Mouse (Mus musculus): ENCODE data around the gene Gxylt1. TPM values are rescaled to one million over a fixed set of nuclear protein-coding genes. Genes with fewer than 3 reads are reported as not detected.
"Not testable (repeated sequence)": the region's sequence is repeated elsewhere in the genome, so short reads cannot be mapped to it uniquely, and the experiment has no call there.

Gxylt1 gene
- polyA plus RNA-seq, 1 experiment, result 0.70 TPM

DNA sequence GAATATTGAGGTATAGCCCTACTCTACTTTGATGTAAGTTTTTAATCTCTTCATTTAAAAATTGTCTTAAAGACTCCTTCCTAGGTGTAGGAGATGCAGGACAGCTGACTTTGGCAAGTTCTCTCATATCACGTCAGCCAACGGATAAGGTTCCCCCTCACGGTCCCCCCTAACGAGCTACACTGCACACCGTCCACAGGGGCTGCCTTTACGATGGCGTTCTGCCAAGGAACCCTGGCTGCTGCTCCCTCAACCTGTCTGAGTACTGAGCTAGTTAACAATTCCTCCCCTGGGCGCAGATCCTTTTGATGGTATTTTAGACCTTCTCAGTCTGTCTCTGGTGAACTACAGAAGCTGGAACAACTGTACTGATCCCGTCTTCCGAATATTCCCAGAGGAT, 31.8 kb downstream of the Gxylt1 start:
- no peak for TF ChIP-seq FLI1 (IDR thresholded peaks at IDR 0.05; ENCODE audit: low read length)
- TF ChIP-seq GATA1 (IDR thresholded peaks at IDR 0.05; ENCODE audit: borderline replicate concordance, low read length), result no peak
- Histone ChIP-seq H3K27me3 (replicated peaks) (no peaks in the 10 kb centered on the region), H3K4me3 (replicated peaks) (no peak overlapping the region), H3K9me3 (0 out of 2 replicates have a peak, but pooled peaks cover 3% of the 10 kb centered on the region), H3K4me1 (0 out of 2 replicates have a peak, but pooled peaks cover 4% of the 10 kb centered on the region), H3K36me3 (replicated peaks; ENCODE audit: low read length) (peaks cover 84% of the 10 kb centered on the region)

DNA sequence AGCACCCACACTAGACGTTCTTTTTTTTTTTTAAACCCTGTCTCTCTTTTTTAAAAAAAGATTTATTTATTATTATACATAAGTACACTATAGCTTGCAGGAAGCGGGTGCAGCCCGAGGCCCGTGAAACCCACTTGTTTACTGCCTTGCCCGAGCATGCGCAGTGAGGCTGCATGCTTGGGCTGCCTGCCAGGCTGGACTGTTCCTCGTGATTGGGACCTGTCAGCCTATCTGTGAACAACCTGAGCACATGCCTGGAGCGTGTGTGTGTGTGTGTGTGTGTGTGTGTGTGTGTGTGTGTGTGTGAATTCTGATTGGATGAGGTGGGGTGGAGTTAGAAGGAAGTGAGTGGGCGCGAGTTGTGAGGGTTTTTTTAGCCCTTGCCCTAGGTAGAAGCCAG, 38.5 kb downstream of the Gxylt1 start:
- not testable (repeated sequence) for H3K27me3 ChIP-seq (replicated peaks); H3K4me1 ChIP-seq; H3K4me3 ChIP-seq (replicated peaks)
- Histone ChIP-seq H3K9me3 (peaks cover 33% of the 10 kb centered on the region), H3K36me3 (replicated peaks; ENCODE audit: low read length) (peaks cover 32% of the 10 kb centered on the region)

DNA sequence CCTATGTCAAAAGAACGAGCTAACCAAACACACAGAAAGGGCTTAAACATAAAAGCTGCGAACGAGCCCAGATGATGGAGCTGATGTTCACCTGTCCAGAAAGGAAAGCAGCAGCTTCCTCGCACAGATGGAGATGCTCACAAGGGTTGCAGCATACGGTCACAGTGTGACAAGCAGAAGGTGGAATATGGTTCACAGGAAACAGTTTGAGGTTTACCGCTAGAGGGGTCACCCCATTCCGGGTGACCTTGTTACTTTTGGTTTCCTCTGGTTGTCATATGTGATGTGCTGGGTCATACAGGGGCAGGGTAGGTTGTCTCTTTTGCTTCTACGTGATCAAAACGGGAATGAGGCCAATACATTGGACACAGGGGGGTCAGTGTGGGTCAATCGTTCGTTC, 46.0 kb downstream of the Gxylt1 start:
- H3K4me3 ChIP-seq (replicated peaks), result peak overlapping the region; percentile 42
- H3K36me3 ChIP-seq (replicated peaks; ENCODE audit: low read length), result no peaks in the 10 kb centered on the region
- TF ChIP-seq GATA1 (IDR thresholded peaks at IDR 0.05; ENCODE audit: borderline replicate concordance, low read length), result no peak
- no peak for TF ChIP-seq FLI1 (IDR thresholded peaks at IDR 0.05; ENCODE audit: low read length)
- peaks cover 13% of the 10 kb centered on the region for H3K9me3 ChIP-seq
- H3K4me1 ChIP-seq, result peaks cover 35% of the 10 kb centered on the region
- H3K27me3 ChIP-seq (replicated peaks), result no peaks in the 10 kb centered on the region

DNA sequence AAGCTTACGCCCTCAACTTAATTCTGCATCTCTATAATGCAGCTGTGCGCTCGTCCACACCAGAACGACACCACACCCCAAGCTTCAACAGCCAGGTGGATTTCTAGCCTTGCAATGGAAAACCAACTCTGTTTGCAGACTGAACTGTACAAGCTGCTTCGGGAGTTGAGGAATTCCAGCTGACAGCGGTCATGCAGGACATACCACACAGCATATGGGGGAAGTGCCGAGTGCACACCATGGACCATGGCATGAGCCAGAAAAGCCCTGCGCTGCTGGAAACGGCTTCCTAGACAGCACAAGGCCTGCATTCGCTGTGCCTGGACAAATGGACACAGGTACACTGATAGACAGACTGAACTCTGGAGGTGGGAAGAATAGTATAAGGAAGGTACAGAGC, 46.6 kb downstream of the Gxylt1 start:
- Histone ChIP-seq H3K36me3 (replicated peaks; ENCODE audit: low read length) (no peaks in the 10 kb centered on the region), H3K4me3 (replicated peaks) (no peak overlapping the region), H3K9me3 (peaks cover 6% of the 10 kb centered on the region), H3K27me3 (replicated peaks) (no peaks in the 10 kb centered on the region), H3K4me1 (peaks cover 35% of the 10 kb centered on the region)
- TF ChIP-seq GATA1 (IDR thresholded peaks at IDR 0.05; ENCODE audit: borderline replicate concordance, low read length), result no peak
- no peak for TF ChIP-seq FLI1 (IDR thresholded peaks at IDR 0.05; ENCODE audit: low read length)

DNA sequence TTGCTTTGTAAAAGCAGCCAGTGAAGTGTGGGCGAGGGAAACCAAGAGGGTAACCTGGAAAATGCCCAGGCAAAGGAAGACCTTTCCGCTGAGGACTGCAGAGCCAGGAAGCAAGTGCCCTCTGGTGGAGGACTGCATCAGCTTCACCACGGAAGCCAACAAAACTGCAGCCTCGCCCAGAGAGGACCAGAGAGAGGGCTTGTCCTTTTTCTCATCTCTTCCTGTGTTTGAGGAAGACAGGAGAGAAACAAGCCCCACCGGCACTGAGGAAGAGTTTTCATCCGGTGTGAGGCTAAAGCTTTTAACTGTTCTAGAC, 47.3 kb downstream of the Gxylt1 start:
- no peak for TF ChIP-seq FLI1 (IDR thresholded peaks at IDR 0.05; ENCODE audit: low read length)
- TF ChIP-seq GATA1 (IDR thresholded peaks at IDR 0.05; ENCODE audit: borderline replicate concordance, low read length), result no peak
- Histone ChIP-seq H3K4me1 (peaks cover 35% of the 10 kb centered on the region), H3K4me3 (replicated peaks) (no peak overlapping the region), H3K9me3 (peaks cover 2% of the 10 kb centered on the region; the same call in 1 of the 2 replicates), H3K27me3 (replicated peaks) (no peaks in the 10 kb centered on the region), H3K36me3 (replicated peaks; ENCODE audit: low read length) (no peaks in the 10 kb centered on the region)

DNA sequence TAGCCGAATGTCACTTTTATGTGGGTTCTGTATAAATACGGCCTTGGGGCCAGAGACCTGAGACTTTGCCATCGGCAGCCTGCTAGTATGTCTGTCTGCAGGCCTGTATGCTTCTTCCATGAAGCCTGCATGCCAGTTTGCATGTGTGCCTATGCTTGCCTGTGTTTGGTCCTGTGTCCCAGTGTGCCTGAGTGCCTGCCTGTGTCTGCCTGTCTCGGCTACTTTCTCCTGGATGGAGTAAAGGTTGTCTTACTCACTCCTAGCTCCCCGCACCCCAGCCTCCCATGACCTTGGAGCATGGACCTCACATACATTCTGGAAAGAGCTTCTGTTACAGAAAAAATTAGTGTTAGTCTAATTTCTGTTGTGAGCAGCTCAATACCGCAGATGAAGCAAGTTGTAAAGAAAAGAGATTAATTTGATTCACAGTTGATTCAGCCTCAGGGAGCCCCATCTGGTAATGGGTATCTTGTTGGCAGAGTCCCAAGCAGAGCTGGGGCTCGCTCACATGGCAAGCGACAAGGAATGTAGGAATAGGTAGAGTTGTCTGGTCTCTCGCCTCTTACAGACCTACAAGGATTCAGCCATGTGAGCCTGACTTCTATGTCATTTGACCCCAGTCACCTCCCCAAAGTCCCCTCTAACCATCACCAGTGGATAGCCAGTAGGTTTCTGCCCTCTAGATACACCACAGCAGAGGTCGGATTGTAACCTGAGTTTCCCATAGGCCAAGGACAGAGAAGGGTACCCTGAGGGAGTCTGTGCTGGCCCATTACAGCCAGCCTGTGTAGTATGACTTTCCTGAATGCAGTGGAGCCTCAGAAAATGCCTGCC, 47.8 kb downstream of the Gxylt1 start:
- Histone ChIP-seq H3K27me3 (replicated peaks) (no peaks in the 10 kb centered on the region), H3K4me3 (replicated peaks) (no peak overlapping the region), H3K4me1 (peaks cover 35% of the 10 kb centered on the region), H3K9me3 (no peaks in the 10 kb centered on the region), H3K36me3 (replicated peaks; ENCODE audit: low read length) (no peaks in the 10 kb centered on the region)
- TF ChIP-seq FLI1 (IDR thresholded peaks at IDR 0.05; ENCODE audit: low read length), result no peak
- TF ChIP-seq GATA1 (IDR thresholded peaks at IDR 0.05; ENCODE audit: borderline replicate concordance, low read length), result no peak

DNA sequence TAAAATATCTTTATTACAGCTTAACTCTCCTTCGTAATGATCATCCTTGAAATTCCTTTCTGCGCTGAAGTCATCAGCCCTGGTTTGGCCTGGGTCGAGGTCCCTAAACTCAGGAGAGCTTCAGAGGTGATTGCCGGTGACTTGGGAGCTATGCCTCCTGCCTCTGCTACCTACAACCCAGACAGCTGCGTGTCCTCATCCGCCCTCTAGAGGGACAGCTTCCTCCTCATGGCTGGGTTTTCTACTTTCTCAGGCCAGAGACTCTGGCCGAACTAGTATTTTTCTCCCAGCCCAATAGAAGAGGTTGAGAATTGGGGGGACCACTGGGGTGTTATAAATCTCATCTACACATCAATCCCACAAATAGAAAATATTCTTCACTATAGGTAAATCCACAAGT, 52.5 kb downstream of the Gxylt1 start:
- Histone ChIP-seq H3K9me3 (peaks cover 13% of the 10 kb centered on the region), H3K36me3 (replicated peaks; ENCODE audit: low read length) (no peaks in the 10 kb centered on the region), H3K4me1 (peaks cover 6% of the 10 kb centered on the region), H3K27me3 (replicated peaks) (no peaks in the 10 kb centered on the region), H3K4me3 (replicated peaks) (no peak overlapping the region)
- TF ChIP-seq FLI1 (IDR thresholded peaks at IDR 0.05; ENCODE audit: low read length) (no peak), GATA1 (IDR thresholded peaks at IDR 0.05; ENCODE audit: borderline replicate concordance, low read length) (no peak)

DNA sequence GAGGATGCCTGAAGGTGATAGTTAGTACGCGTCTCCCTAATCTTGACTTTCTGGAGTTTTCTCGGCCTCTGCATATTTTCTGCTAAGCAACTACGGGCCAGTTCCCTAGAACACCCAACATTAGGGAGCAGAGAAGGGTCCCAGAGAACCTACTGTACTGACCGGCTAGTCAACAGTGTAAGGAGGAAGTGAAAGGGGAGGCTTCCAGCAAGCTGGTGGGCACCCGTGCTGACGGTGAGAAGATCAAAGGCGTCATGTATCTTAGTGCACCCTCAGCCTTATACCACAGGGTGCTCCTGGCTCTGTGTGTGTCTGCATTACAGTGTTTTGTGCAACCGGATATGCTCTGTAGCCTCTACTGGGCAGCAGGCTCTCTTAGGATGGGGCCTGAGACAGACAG, 62.4 kb downstream of the Gxylt1 start:
- no peaks in the 10 kb centered on the region for H3K36me3 ChIP-seq (replicated peaks; ENCODE audit: low read length)
- peaks cover under 1% of the 10 kb centered on the region; the same call in 1 of the 2 replicates for H3K9me3 ChIP-seq
- TF ChIP-seq GATA1 (IDR thresholded peaks at IDR 0.05; ENCODE audit: borderline replicate concordance, low read length), result no peak
- TF ChIP-seq FLI1 (IDR thresholded peaks at IDR 0.05; ENCODE audit: low read length), result no peak
- H3K27me3 ChIP-seq (replicated peaks), result peaks cover 3% of the 10 kb centered on the region
- H3K4me3 ChIP-seq (replicated peaks), result no peak overlapping the region
- 0 out of 2 replicates have a peak, but pooled peaks cover 7% of the 10 kb centered on the region for H3K4me1 ChIP-seq

DNA sequence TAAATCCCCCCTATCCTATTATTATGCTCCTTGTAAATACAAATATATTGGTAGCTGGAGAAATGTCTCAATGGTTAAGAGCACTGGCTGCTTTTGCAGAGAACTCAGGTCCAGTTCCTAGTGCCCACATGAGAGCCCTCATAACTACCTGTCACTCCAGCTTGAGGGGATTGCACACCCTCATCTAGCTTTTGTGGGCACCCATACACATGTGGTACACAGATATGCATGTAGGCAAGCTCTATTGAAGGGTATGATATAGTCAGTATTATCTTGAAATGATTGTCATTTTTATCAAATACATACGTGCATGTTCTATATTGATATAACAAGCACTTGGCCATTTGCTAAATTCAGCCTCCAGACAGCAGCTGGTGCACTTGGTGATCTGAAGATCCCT, 70.1 kb downstream of the Gxylt1 start:
- Histone ChIP-seq H3K9me3 (peaks cover 7% of the 10 kb centered on the region; the same call in 1 of the 2 replicates), H3K4me1 (no peaks in the 10 kb centered on the region), H3K27me3 (replicated peaks) (no peaks in the 10 kb centered on the region), H3K4me3 (replicated peaks) (no peak overlapping the region), H3K36me3 (replicated peaks; ENCODE audit: low read length) (no peaks in the 10 kb centered on the region)
- TF ChIP-seq GATA1 (IDR thresholded peaks at IDR 0.05; ENCODE audit: borderline replicate concordance, low read length) (no peak), FLI1 (IDR thresholded peaks at IDR 0.05; ENCODE audit: low read length) (no peak)

DNA sequence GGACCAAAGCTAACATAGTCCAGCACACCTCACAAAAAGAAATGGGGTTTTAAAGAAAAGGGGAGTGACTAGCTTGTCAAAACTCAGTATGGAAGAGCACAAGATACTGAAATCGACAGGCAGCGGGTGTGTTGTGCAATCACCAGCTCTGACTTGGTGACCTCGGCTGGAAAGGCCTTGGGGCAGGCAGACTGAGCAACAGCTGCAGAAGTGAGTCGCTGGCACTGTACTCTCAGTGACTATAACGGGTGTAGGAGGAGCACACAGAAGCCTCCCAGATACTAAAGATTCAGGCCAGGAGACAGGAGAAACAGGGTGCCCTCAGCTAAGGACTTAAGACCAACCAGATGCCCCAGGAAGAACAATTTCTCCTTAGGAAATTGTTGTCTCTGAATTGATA, 73.0 kb downstream of the Gxylt1 start:
- H3K36me3 ChIP-seq (replicated peaks; ENCODE audit: low read length), result no peaks in the 10 kb centered on the region
- no peak for TF ChIP-seq GATA1 (IDR thresholded peaks at IDR 0.05; ENCODE audit: borderline replicate concordance, low read length)
- TF ChIP-seq FLI1 (IDR thresholded peaks at IDR 0.05; ENCODE audit: low read length), result no peak
- H3K4me1 ChIP-seq, result no peaks in the 10 kb centered on the region
- H3K27me3 ChIP-seq (replicated peaks), result no peaks in the 10 kb centered on the region
- peaks cover 7% of the 10 kb centered on the region; the same call in 1 of the 2 replicates for H3K9me3 ChIP-seq
- H3K4me3 ChIP-seq (replicated peaks), result no peak overlapping the region
